Mouse (Mus musculus) intestine, embryonic 14.5 days (tissue): Measurements from ENCODE around the gene Dennd2c. TPM values are rescaled to one million over a fixed set of nuclear protein-coding genes. Genes with fewer than 3 reads are reported as not detected.

ENCODE experiments used
- ATAC-seq: fragments of 200-750 bp; cut with Nextera tagmentation; replicated peaks from 2 replicates; pipeline ENCODE4 v1.8.0; 2017; ENCODE audit warnings: low read depth, moderate number of reproducible peaks, moderate TSS enrichment, moderate library complexity; ENCODE audit not compliant: low FRiP score, low TSS enrichment
- DNase-seq: peaks from one replicate; pipeline ENCODE4 v3.0.0-alpha.2; 2018; ENCODE audit warnings: low spot score
- H3K27ac ChIP-seq: fragments of 300-500 bp; sonication (generic); 2 replicates; pipeline ENCODE4 v1.5.1; 2014; ENCODE audit warnings: low read depth, mild to moderate bottlenecking, control low read depth
- H3K27me3 ChIP-seq: fragments of 300-500 bp; sonication (generic); replicated peaks from 2 replicates; pipeline ENCODE4 v1.6.1; 2014; ENCODE audit warnings: low read length, control low read depth; ENCODE audit not compliant: control insufficient read depth, insufficient read depth
- H3K36me3 ChIP-seq: fragments of 300-500 bp; sonication (generic); 2 replicates; pipeline ENCODE4 v1.6.1; 2014; ENCODE audit warnings: low read length, control low read depth; ENCODE audit not compliant: control insufficient read depth, insufficient read depth
- H3K4me1 ChIP-seq: fragments of 300-500 bp; sonication (generic); replicated peaks from 2 replicates; pipeline ENCODE4 v1.6.1; 2014; ENCODE audit warnings: low read length, control low read depth, mixed read lengths; ENCODE audit not compliant: control insufficient read depth, insufficient read depth
- H3K4me2 ChIP-seq: fragments of 300-500 bp; sonication (generic); 2 replicates; pipeline ENCODE4 v1.6.1; 2014; ENCODE audit warnings: low read length
- H3K4me3 ChIP-seq: fragments of 300-500 bp; sonication (generic); 2 replicates; pipeline ENCODE4 v1.5.1; 2014; ENCODE audit warnings: low read depth, low read length, control low read depth, mixed read lengths
- H3K9ac ChIP-seq: fragments of 300-500 bp; sonication (generic); 2 replicates; pipeline ENCODE4 v1.6.1; 2014; ENCODE audit warnings: mild to moderate bottlenecking, low read length
- H3K9me3 ChIP-seq: fragments of 300-500 bp; sonication (generic); 2 replicates; pipeline ENCODE4 v1.6.1; 2016; ENCODE audit warnings: low read length, control low read depth; ENCODE audit not compliant: control insufficient read depth
- WGBS: fragments of 180-500 bp; shearing (Covaris S2); extraction: QIAGEN DNeasy Blood & Tissue Kit; methylation state at CpG from one replicate; pipeline ENCODE4 v1.1.7; 2014; 5-methylcytosine and 5-hydroxymethylcytosine counted together
- polyA plus RNA-seq: library from polyadenylated mRNA; unstranded; fragments of >200 nt; fragmentation: Nextera tagmentation; extraction: Ambion mirVana; gene quantifications from 2 replicates; pipeline ENCODE4 v1.2.1, GENCODE M21; 2014

Gene Dennd2c
- polyA plus RNA-seq, 1 experiment from 2014 or later = 3.4 TPM

DNA sequence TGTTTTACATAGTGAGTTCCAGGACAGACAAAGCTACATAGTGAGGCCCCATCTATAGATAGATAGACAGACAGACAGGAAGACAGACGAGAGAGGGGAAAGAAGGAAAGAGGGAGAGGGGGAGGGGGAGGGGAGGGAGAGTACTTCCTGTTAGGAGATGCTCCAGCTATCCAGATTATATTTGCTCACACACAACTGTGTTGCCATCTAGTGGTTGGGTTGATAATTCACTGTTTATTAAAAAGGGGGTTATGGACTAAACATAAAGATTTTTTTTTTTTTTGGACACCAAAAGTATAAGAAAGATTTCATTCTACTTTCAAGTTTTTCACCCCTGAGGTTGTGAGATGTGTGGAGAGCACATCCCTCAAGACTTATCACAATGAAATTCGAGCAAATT is 1.7 kb upstream of the Dennd2c start:
- H3K9ac ChIP-seq = no peak overlapping the region
- H3K27ac ChIP-seq = no peak overlapping the region
- no peaks in the 10 kb centered on the region for H3K9me3 ChIP-seq
- ATAC-seq = no peak
- WGBS = 52% methylated on average over 2 of the region's 2 CpGs
- no peaks in the 10 kb centered on the region for H3K36me3 ChIP-seq
- H3K4me1 ChIP-seq = no peaks in the 10 kb centered on the region
- no peak for DNase-seq
- no peaks in the 10 kb centered on the region for H3K27me3 ChIP-seq
- H3K4me3 ChIP-seq = no peak overlapping the region
- H3K4me2 ChIP-seq = no peak overlapping the region

GRCm38 (mm10) chr3:103101194-103101593 is 1.2 kb upstream of the Dennd2c start:
- Histone ChIP-seq H3K4me2 (no peak overlapping the region), H3K4me1 (no peaks in the 10 kb centered on the region), H3K27ac (no peak overlapping the region), H3K27me3 (no peaks in the 10 kb centered on the region), H3K36me3 (no peaks in the 10 kb centered on the region), H3K4me3 (no peak overlapping the region), H3K9ac (no peak overlapping the region), H3K9me3 (no peaks in the 10 kb centered on the region)
- 56% methylated on average over 5 of the region's 5 CpGs for WGBS
- ATAC-seq = no peak
- DNase-seq = no peak

- 0% methylated on average over 14 of the region's 14 CpGs for WGBS
- Histone ChIP-seq H3K36me3 (no peaks in the 10 kb centered on the region), H3K4me2 (peak overlapping the region; percentile 82), H3K4me1 (no peaks in the 10 kb centered on the region), H3K27ac (no peak overlapping the region), H3K9ac (peak overlapping the region; percentile 48), H3K4me3 (peak overlapping the region; percentile 72), H3K9me3 (no peaks in the 10 kb centered on the region), H3K27me3 (no peaks in the 10 kb centered on the region)
- DNase-seq (no peak), ATAC-seq (peak; percentile 56)
These were observed 495 bp upstream of the Dennd2c start for GRCm38 (mm10) chr3:103101909-103102308.

GRCm38 (mm10) chr3:103107565-103108240 is 5.3 kb downstream of the Dennd2c start:
- Histone ChIP-seq H3K9me3 (no peaks in the 10 kb centered on the region), H3K27me3 (no peaks in the 10 kb centered on the region), H3K4me1 (no peaks in the 10 kb centered on the region), H3K4me3 (no peak overlapping the region), H3K27ac (no peak overlapping the region), H3K4me2 (no peak overlapping the region), H3K36me3 (no peaks in the 10 kb centered on the region), H3K9ac (no peak overlapping the region)
- no peak for DNase-seq
- 86% methylated on average over 7 of the region's 7 CpGs for WGBS
- no peak for ATAC-seq

- no peak for DNase-seq
- Histone ChIP-seq H3K9me3 (no peaks in the 10 kb centered on the region), H3K9ac (no peak overlapping the region), H3K27me3 (no peaks in the 10 kb centered on the region), H3K36me3 (no peaks in the 10 kb centered on the region), H3K4me3 (no peak overlapping the region), H3K27ac (no peak overlapping the region), H3K4me1 (no peaks in the 10 kb centered on the region), H3K4me2 (no peak overlapping the region)
- ATAC-seq = no peak
- 63% methylated on average over 5 of the region's 5 CpGs for WGBS
These were observed 9.8 kb downstream of the Dennd2c start for GRCm38 (mm10) chr3:103112216-103112615.

DNA sequence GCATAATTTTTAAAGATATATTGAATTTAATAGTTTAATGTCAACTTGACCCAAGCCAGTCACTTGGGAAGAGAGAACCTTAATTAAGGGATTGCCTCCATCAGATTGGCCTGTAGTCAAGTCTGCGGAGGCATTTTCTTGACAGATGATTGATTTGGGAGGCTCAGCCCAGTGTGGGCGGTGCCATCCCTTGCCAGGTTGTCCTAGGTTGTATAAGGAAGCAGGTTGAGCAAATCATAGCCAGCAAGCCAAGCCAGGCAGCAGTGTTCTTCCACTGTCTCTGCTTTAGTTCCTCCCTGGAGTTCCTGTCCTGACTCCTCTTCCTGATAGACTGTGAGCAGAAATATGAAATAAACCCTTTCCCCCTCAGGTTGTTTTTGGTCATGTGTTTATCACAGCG is 21.2 kb downstream of the Dennd2c start:
- H3K4me2 ChIP-seq = no peak overlapping the region
- H3K4me3 ChIP-seq = no peak overlapping the region
- 79% methylated on average over 3 of the region's 3 CpGs for WGBS
- H3K36me3 ChIP-seq = no peaks in the 10 kb centered on the region
- ATAC-seq (no peak), DNase-seq (no peak)
- no peaks in the 10 kb centered on the region for H3K4me1 ChIP-seq
- no peaks in the 10 kb centered on the region for H3K9me3 ChIP-seq
- no peak overlapping the region for H3K9ac ChIP-seq
- no peaks in the 10 kb centered on the region for H3K27me3 ChIP-seq
- H3K27ac ChIP-seq = no peak overlapping the region

DNA sequence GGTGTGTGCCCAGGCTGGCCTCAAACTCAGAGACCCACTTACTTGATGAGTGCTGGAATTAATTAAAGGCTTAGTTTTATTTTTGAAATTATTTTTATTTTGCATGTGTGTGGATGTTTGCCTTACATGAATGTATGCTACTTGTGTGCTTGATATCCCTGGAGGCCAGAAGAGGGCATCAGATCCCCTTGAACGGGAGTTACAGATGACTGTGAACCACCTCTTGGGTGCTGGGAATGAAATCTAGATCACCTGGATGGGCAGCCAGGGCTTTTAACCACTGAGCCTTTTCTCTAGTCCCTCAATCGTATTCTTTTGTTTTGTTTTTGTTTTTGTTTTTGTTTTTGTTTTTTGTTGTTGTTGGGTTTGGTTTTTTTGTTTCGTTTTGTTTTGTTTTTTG is 23.7 kb downstream of the Dennd2c start:
- Histone ChIP-seq H3K36me3 (no peaks in the 10 kb centered on the region), H3K4me1 (peaks cover 7% of the 10 kb centered on the region), H3K4me3 (no peak overlapping the region), H3K27me3 (no peaks in the 10 kb centered on the region), H3K27ac (no peak overlapping the region), H3K9ac (no peak overlapping the region), H3K4me2 (no peak overlapping the region), H3K9me3 (no peaks in the 10 kb centered on the region)
- ATAC-seq (no peak), DNase-seq (no peak)
- WGBS = 90% methylated on average over 3 of the region's 3 CpGs

GRCm38 (mm10) chr3:103127177-103127576 is 24.8 kb downstream of the Dennd2c start:
- no peak overlapping the region for H3K27ac ChIP-seq
- DNase-seq (no peak), ATAC-seq (no peak)
- no peaks in the 10 kb centered on the region for H3K9me3 ChIP-seq
- no peaks in the 10 kb centered on the region for H3K27me3 ChIP-seq
- H3K4me3 ChIP-seq = no peak overlapping the region
- H3K36me3 ChIP-seq = no peaks in the 10 kb centered on the region
- H3K4me1 ChIP-seq = peaks cover 7% of the 10 kb centered on the region
- H3K4me2 ChIP-seq = no peak overlapping the region
- 36% methylated on average over 2 of the region's 2 CpGs for WGBS
- H3K9ac ChIP-seq = no peak overlapping the region

GRCm38 (mm10) chr3:103127721-103128120 is 25.3 kb downstream of the Dennd2c start:
- Histone ChIP-seq H3K9ac (no peak overlapping the region), H3K4me1 (peaks cover 7% of the 10 kb centered on the region), H3K4me2 (no peak overlapping the region), H3K9me3 (no peaks in the 10 kb centered on the region), H3K4me3 (no peak overlapping the region), H3K36me3 (no peaks in the 10 kb centered on the region), H3K27ac (no peak overlapping the region), H3K27me3 (no peaks in the 10 kb centered on the region)
- DNase-seq (no peak), ATAC-seq (no peak)
- 80% methylated on average over 5 of the region's 5 CpGs for WGBS
